Mouse (Mus musculus): Measurements from ENCODE around the gene Atp8b3. TPM values are rescaled to one million over a fixed set of nuclear protein-coding genes. Genes with fewer than 3 reads are reported as not detected.

Atp8b3 gene
- polyA plus RNA-seq, 1 experiment from 2014 or later = not detected

Other genes starting within 250 kb of the Atp8b3 start
- gene Rps15, start 246.7 kb downstream of the Atp8b3 start, polyA plus RNA-seq (2015; fragmentation: Nextera tagmentation; extraction: Ambion mirVana) = 460 and 501 TPM in 2 replicates
- 0.12 and 0.23 TPM in 2 replicates for gene Apc2, start 243.1 kb downstream of the Atp8b3 start, polyA plus RNA-seq (2015; fragmentation: Nextera tagmentation; extraction: Ambion mirVana)
- 27.9 and 29.0 TPM in 2 replicates for gene 2310011J03Rik, start 218.6 kb downstream of the Atp8b3 start, polyA plus RNA-seq (2015; fragmentation: Nextera tagmentation; extraction: Ambion mirVana)
- gene Pcsk4, start 209.6 kb downstream of the Atp8b3 start, polyA plus RNA-seq (2015; fragmentation: Nextera tagmentation; extraction: Ambion mirVana) = 3.5 and 4.0 TPM in 2 replicates
- gene Reep6, start 209.2 kb downstream of the Atp8b3 start, polyA plus RNA-seq (2015; fragmentation: Nextera tagmentation; extraction: Ambion mirVana) = 83.9 and 102 TPM in 2 replicates
- gene Adamtsl5, start 190.7 kb downstream of the Atp8b3 start, polyA plus RNA-seq (2015; fragmentation: Nextera tagmentation; extraction: Ambion mirVana) = 2.2 and 3.4 TPM in 2 replicates
- gene Plk5, start 182.7 kb downstream of the Atp8b3 start, polyA plus RNA-seq (2015; fragmentation: Nextera tagmentation; extraction: Ambion mirVana) = 0.05 and 0.18 TPM in 2 replicates
- gene Mex3d, start 151.5 kb downstream of the Atp8b3 start, polyA plus RNA-seq (2015; fragmentation: Nextera tagmentation; extraction: Ambion mirVana) = 0.32 and 0.60 TPM in 2 replicates
- 49.2 and 52.7 TPM in 2 replicates for gene Mbd3, start 139.6 kb downstream of the Atp8b3 start, polyA plus RNA-seq (2015; fragmentation: Nextera tagmentation; extraction: Ambion mirVana)
- 509 and 519 TPM in 2 replicates for gene Uqcr11, start 132.3 kb downstream of the Atp8b3 start, polyA plus RNA-seq (2015; fragmentation: Nextera tagmentation; extraction: Ambion mirVana)
- gene Tcf3, start 105.5 kb downstream of the Atp8b3 start, polyA plus RNA-seq (2015; fragmentation: Nextera tagmentation; extraction: Ambion mirVana) = 39.8 and 44.4 TPM in 2 replicates
- 0.02 TPM in 1 of 2 replicates, not detected in the other for gene Onecut3, start 44.3 kb downstream of the Atp8b3 start, polyA plus RNA-seq (2015; fragmentation: Nextera tagmentation; extraction: Ambion mirVana)
- 10.9 and 12.1 TPM in 2 replicates for gene Rexo1, start 22.4 kb upstream of the Atp8b3 start, polyA plus RNA-seq (2015; fragmentation: Nextera tagmentation; extraction: Ambion mirVana)
- 9.6 and 10.7 TPM in 2 replicates for gene Klf16, start 38.2 kb upstream of the Atp8b3 start, polyA plus RNA-seq (2015; fragmentation: Nextera tagmentation; extraction: Ambion mirVana)
- 31.4 and 35.9 TPM in 2 replicates for gene Abhd17a, start 51.2 kb upstream of the Atp8b3 start, polyA plus RNA-seq (2015; fragmentation: Nextera tagmentation; extraction: Ambion mirVana)
- gene Scamp4, start 63.7 kb upstream of the Atp8b3 start, polyA plus RNA-seq (2015; fragmentation: Nextera tagmentation; extraction: Ambion mirVana) = 35.3 and 38.3 TPM in 2 replicates
- 3.2 and 3.7 TPM in 2 replicates for gene Adat3, start 63.8 kb upstream of the Atp8b3 start, polyA plus RNA-seq (2015; fragmentation: Nextera tagmentation; extraction: Ambion mirVana)
- gene Gm49322, start 66.9 kb upstream of the Atp8b3 start, polyA plus RNA-seq (2015; fragmentation: Nextera tagmentation; extraction: Ambion mirVana) = 1.2 and 1.5 TPM in 2 replicates
- gene Csnk1g2, start 83.7 kb upstream of the Atp8b3 start, polyA plus RNA-seq (2015; fragmentation: Nextera tagmentation; extraction: Ambion mirVana) = 5.0 and 9.8 TPM in 2 replicates
- gene Btbd2, start 117.9 kb upstream of the Atp8b3 start, polyA plus RNA-seq (2015; fragmentation: Nextera tagmentation; extraction: Ambion mirVana) = 2.8 and 5.1 TPM in 2 replicates
- gene Mknk2, start 139.0 kb upstream of the Atp8b3 start, polyA plus RNA-seq (2015; fragmentation: Nextera tagmentation; extraction: Ambion mirVana) = 41.5 and 54.4 TPM in 2 replicates
- gene Mob3a, start 162.9 kb upstream of the Atp8b3 start, polyA plus RNA-seq (2015; fragmentation: Nextera tagmentation; extraction: Ambion mirVana) = 26.1 and 27.4 TPM in 2 replicates
- gene Izumo4, start 163.1 kb upstream of the Atp8b3 start, polyA plus RNA-seq (2015; fragmentation: Nextera tagmentation; extraction: Ambion mirVana) = 9.3 and 10.4 TPM in 2 replicates
- 20.9 and 21.2 TPM in 2 replicates for gene Ap3d1, start 203.1 kb upstream of the Atp8b3 start, polyA plus RNA-seq (2015; fragmentation: Nextera tagmentation; extraction: Ambion mirVana)
- 6.0 and 7.5 TPM in 2 replicates for gene Dot1l, start 216.1 kb upstream of the Atp8b3 start, polyA plus RNA-seq (2015; fragmentation: Nextera tagmentation; extraction: Ambion mirVana)